Mouse (Mus musculus) lung, adult 2 months (tissue): ENCODE results near the gene Nudc. TPM values are rescaled to one million over a fixed set of nuclear protein-coding genes. Genes with fewer than 3 reads are reported as not detected.

Experiments used
- DNase-seq: peaks from one replicate; pipeline ENCODE4 v3.0.0; 2022
- H3K4me1 ChIP-seq: fragments of 200-500 bp; 2 replicates; pipeline ENCODE4 v1.6.1; 2011; ENCODE audit warnings: low read length; ENCODE audit not compliant: control insufficient read depth, insufficient read depth
- H3K4me3 ChIP-seq: fragments of 200-500 bp; replicated peaks from 2 replicates; pipeline ENCODE3; 2011; ENCODE audit warnings: low read depth, mild to moderate bottlenecking, control low read depth, low read length; ENCODE audit errors: extremely low read depth
- CTCF ChIP-seq: fragments of 200-500 bp; IDR thresholded peaks from 2 replicates; pipeline ENCODE4 v1.5.1; 2011; ENCODE audit warnings: mild to moderate bottlenecking, low read length, control low read depth; ENCODE audit not compliant: insufficient read depth
- POLR2A ChIP-seq: fragments of 200-500 bp; IDR thresholded peaks from 2 replicates; pipeline ENCODE4 v1.6.1; 2011; ENCODE audit warnings: low read depth, mild to moderate bottlenecking, control low read depth, low read length, borderline replicate concordance; ENCODE audit errors: extremely low read depth
- WGBS: fragments of 180-500 bp; shearing (Covaris S2); methylation state at CpG from one replicate; pipeline ENCODE4 v1.1.7; 2018; 5-methylcytosine and 5-hydroxymethylcytosine counted together
- polyA plus RNA-seq: library from polyadenylated mRNA; depleted of rRNA; stranded (reverse); fragments of >200 nt; gene quantifications from 2 replicates; pipeline ENCODE4 v1.2.3, GENCODE M21; 2012

The Nudc gene
- polyA plus RNA-seq, 1 experiment: 60.4 TPM

DNA sequence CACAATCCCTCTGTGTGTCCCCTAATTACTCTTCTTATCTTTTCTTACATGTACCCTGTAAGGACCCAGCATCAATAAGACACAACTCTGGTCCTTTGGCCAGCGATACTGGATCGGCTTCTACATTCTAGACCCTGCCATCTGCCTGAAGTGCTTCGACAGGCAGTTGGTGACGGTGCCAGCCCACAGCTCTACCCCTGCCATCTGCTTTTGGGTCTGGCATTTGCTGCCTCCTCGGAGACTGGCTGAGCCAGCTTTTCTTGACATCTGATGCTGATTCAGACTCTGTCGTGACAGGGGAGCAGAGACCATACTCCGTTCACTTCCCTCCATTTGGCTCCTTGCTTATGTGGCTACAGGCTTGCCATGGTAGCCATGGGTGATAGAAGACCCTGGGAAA lies 36.8 kb downstream of the Nudc start:
- WGBS: 80% methylated on average over 7 of the region's 7 CpGs
- Histone ChIP-seq H3K4me1 (no peaks in the 10 kb centered on the region), H3K4me3 (no peak overlapping the region)
- no peak for TF ChIP-seq POLR2A
- TF ChIP-seq CTCF: no peak
- DNase-seq: no peak

DNA sequence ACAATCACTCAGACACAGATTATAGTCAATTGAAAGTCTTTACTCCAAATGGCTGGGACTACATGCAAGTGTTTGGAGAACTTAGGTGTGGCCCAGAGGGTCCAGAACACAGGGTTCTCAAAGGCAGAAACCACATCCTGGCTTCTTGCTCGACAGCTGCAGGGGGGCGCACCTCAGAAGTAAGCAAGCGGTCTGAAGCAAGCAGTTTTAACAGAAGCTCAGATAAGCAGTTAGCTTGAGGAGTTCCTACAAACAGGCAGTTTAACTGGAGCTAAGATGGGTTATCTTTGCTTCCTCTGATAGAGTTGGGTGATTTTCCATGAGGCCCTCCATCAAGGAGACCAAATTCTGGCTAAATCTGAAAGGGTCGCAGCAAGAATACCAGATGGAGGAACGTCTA lies 39.2 kb downstream of the Nudc start:
- WGBS: 61% methylated on average over 5 of the region's 5 CpGs
- H3K4me1 ChIP-seq: no peaks in the 10 kb centered on the region

DNA sequence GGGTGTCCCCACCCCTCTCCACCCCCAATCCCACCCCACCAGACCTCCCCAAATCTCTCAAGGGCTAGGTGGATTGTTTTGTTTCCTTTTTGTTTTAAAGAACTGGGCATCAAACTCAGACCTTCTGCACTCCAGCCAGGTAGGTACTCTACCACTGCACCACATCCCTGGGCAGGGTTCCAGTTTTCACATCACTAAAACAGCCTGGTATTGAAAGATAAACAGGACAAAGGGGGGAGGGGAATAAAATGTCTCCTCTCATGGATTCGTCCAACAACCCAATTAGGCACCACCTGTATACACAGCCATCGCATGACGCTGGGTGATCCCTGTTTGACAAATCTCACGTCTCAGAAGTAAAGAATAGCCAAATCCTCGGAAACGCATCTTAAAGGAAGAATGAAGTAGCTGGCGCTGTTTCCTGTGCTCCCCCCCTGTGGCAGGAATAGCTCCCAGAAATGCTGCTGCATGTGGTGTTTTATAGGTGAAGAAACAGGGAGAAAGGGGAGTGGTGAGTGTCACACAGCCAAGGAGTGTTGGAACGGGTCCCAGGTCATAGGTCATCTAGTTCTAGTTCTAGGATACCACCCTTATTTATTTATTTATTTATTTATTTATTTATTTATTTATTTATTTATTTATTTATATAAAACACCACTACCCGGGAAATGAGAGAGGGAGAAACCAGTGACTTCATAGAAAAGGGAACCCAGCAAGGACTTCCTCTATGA lies 40.9 kb downstream of the Nudc start:
- no peak for DNase-seq
- TF ChIP-seq POLR2A: no peak
- TF ChIP-seq CTCF: no peak

More for the DNA sequence above, 39.2 kb downstream of the Nudc start:
- no peak for TF ChIP-seq CTCF
- no peak for TF ChIP-seq POLR2A
- no peak overlapping the region for H3K4me3 ChIP-seq
- DNase-seq: no peak

DNA sequence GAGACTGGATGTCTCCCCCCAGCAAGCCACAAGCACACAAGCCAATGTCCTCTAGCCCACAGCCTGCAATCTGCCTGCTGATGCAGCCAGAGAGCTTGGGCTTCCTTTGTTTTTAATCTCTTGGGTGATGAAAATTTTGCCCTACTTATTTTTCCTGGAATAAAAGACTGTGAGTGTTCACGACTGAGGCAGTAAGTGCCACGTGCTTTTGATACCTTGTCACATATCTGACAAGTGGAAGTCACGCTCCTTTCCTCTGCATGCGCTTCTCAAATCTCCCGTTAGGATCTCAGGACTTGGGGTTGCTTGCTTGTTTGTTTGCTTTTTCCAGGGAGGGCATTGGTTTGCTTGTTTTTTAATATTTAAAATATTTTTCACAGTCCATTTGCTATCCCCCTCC lies 41.5 kb downstream of the Nudc start:
- H3K4me1 ChIP-seq: no peaks in the 10 kb centered on the region
- WGBS: 32% methylated on average over 5 of the region's 5 CpGs
- no peak for TF ChIP-seq CTCF
- no peak for TF ChIP-seq POLR2A
- no peak for DNase-seq
- no peak overlapping the region for H3K4me3 ChIP-seq

More for the DNA sequence above, 40.9 kb downstream of the Nudc start:
- H3K4me1 ChIP-seq: no peaks in the 10 kb centered on the region
- WGBS: 42% methylated on average over 9 of the region's 9 CpGs
- H3K4me3 ChIP-seq: no peak overlapping the region

DNA sequence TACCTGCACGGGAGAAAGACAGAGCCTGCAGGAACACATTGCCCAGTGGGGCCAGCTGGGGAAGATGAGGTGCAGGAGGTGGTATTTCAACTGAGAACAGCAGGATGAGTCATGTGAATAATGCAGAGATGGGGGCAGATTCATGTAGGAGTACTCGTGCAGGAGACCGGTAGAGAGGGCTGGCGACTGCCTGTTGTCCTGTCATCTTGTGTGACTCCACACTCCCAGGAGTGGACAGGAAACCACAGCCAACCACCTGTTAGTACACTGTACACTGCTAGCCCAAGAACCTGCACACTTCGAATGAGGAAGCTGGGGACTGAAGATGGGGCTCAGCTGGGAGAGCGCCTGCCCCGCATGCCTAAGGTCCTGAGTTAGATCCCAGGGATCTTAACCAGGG lies 44.3 kb downstream of the Nudc start:
- 0 out of 2 replicates have a peak, but pooled peaks cover 2% of the 10 kb centered on the region for H3K4me1 ChIP-seq
- TF ChIP-seq POLR2A (no peak), CTCF (no peak)
- no peak for DNase-seq
- 50% methylated on average over 7 of the region's 7 CpGs for WGBS
- no peak overlapping the region for H3K4me3 ChIP-seq

DNA sequence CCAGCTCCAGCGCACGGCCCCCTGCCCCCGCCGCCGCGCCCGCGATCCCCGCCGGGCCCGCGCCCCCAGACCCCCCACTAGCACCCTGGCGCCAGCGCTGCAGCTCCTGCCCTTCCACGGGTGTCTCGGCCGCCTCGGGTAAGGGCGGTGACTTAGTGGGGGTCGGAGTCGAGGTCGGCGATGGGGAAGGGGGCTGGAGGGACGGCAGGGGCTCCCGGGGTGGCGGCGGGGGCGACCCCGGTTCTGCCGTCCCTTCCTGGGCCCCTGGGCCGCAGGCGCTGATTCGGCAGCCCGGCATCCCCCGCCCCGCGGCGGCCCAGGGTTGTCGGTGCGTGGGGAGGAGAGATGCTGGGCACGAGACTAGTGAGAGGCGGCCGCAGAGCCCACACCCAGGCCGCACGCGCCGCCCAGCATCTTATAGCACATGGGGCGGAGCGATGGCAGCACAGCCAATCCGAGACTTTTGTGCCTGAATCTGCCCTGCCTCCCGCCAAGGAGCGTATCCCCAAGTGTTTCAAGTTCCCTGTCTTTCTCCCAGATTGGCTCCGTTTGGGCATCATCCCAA lies 47.6 kb downstream of the Nudc start, which contains the start of gene Trnp1:
Trnp1 (minus strand) TSS at position 391 of the 565 bp plus-strand sequence.
- WGBS: under 1% methylated on average over 45 of the region's 53 CpGs
- 0 out of 2 replicates have a peak, but pooled peaks cover 2% of the 10 kb centered on the region for H3K4me1 ChIP-seq
- TF ChIP-seq CTCF: no peak
- no peak for TF ChIP-seq POLR2A
- peak; percentile 63 for DNase-seq
- H3K4me3 ChIP-seq: peak within 1 kb of the TSS; percentile 32

DNA sequence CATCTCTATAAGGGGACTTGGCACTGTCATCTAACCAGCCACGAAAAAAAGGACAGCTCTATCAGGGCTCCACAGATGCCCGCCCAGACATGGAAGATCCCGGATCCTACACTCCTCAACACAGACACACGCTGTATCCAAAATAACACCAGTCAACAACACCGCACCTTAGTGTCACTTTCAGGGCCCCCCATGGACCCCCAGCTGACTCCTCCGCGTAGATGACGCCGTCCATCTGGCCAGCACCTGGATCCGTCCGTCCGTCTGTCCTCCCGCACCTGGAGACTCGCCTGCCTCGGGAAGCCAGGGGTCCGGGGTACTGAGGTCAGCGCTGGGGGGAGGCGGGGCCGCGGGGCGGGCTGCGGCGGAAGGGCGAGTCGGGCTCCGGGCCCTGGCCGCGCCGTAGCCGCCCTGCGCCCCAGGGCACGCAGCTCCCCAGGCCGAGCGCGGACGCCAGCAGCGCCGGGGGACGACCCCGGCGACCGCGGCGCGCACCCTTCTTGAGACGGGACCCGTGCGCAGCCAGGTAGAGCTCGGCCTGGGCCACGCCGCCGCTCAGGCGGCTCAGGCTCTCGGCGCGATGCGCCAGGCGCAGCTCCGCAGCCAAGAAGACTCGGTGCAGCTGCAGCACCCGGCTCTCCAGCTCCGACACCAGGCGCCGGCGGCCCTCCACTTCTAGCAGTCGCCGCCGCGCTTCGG lies 48.2 kb downstream of the Nudc start:
- Histone ChIP-seq H3K4me1 (0 out of 2 replicates have a peak, but pooled peaks cover 2% of the 10 kb centered on the region), H3K4me3 (peak overlapping the region; percentile 32)
- no peak for DNase-seq
- no peak for TF ChIP-seq CTCF
- no peak for TF ChIP-seq POLR2A
- under 1% methylated on average over 68 of the region's 70 CpGs for WGBS

DNA sequence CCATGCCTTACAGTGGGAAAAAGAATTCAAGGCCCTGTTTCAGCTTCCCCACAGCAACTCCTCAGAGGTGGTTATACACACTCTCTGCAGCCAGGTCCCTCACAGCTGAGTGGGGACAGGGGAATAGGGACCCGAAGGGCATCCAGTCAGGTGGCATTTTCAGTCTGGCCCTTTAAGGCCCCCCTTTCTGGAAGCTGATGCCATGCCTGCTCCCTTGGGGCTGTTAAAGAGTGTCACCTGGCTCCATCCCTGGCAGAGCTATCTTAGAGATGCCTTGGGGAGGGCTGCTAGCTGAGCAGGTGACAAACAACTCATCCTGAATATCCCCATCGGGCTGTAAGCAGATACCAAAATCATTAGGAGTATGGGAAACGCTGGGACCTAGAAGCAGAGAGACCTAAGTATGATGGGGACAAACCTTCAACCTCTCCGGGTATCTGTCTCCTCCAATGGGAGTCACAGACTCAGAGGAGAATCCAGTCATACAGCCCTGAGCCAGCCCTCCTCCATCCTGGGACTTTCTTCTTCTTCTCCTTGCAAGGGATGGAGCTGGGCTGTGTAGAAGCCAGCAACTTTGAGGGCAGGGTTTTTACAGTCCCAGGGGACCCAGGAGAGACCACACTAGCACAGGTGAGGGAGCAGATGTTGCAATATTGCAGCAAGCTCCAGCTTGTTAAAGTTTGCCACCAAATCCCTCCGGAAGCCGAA lies 48.9 kb downstream of the Nudc start:
- Histone ChIP-seq H3K4me3 (no peak overlapping the region), H3K4me1 (0 out of 2 replicates have a peak, but pooled peaks cover 2% of the 10 kb centered on the region)
- 32% methylated on average over 6 of the region's 6 CpGs for WGBS
- TF ChIP-seq POLR2A (no peak), CTCF (no peak)
- DNase-seq: no peak

DNA sequence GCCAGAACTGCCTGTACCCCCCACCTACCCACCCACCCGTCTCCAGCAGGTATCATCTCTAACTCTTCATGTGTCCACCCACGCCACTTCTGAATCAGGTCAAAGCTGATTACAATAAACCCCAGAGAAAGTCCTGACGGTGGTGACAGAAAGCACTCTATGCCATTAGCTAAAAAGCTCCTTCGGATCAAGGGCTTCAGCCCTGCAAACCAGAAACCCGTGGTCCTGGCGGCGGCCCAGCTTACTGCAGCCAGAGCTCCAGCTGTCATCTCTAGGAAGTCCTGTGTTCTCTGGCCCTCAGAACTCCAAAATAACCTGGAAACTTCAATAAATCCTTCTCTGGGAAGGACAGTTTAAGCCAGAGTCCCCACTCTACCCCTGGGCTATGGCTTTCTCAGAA lies 50.1 kb downstream of the Nudc start:
- DNase-seq: no peak

DNA sequence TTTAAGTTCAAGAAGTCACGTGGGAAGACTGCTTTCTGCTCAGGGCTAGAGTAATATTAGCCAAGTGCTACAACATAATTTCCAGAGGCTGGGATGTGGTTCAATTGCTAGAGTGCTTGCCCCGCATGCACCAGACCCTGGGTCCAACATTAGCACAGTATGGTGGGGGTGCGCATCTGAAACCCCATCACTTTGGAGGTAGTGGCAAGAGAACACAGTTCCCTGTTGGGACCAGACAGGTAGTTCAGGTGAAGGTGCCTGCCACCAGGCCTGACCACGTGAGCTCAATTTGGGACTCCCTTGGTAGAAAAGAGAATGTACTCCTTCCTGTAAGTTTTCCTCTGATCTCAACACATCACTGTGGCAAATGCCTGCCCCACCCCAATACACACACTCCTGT lies 50.9 kb downstream of the Nudc start:
- 63% methylated on average over 4 of the region's 4 CpGs for WGBS
- H3K4me1 ChIP-seq: peaks cover 2% of the 10 kb centered on the region; the same call in 1 of the 2 replicates
- DNase-seq: no peak
- no peak overlapping the region for H3K4me3 ChIP-seq
- TF ChIP-seq POLR2A: no peak
- no peak for TF ChIP-seq CTCF

More for the DNA sequence above, 50.1 kb downstream of the Nudc start:
- no peak for TF ChIP-seq CTCF
- TF ChIP-seq POLR2A: no peak
- Histone ChIP-seq H3K4me1 (0 out of 2 replicates have a peak, but pooled peaks cover 2% of the 10 kb centered on the region), H3K4me3 (no peak overlapping the region)
- WGBS: 39% methylated on average over 7 of the region's 7 CpGs
